Mouse (Mus musculus) heart, embryonic 13.5 days (tissue): ENCODE results near the gene Kmt5a. TPM values are rescaled to one million over a fixed set of nuclear protein-coding genes. Genes with fewer than 3 reads are reported as not detected.

Experiments
- ATAC-seq: fragments of 200-750 bp; cut with Nextera tagmentation; 2 replicates; pipeline ENCODE4 v1.8.0; 2017; ENCODE audit warnings: moderate TSS enrichment; ENCODE audit not compliant: insufficient number of reproducible peaks, low FRiP score, low TSS enrichment; ENCODE audit errors: extremely low read depth
- H3K27ac ChIP-seq: fragments of 300-500 bp; sonication (generic); replicated peaks from 2 replicates; pipeline ENCODE4 v1.5.1; 2015; ENCODE audit warnings: moderate library complexity, mild to moderate bottlenecking, inconsistent platforms
- H3K27me3 ChIP-seq: fragments of 300-500 bp; sonication (generic); replicated peaks from 2 replicates; pipeline ENCODE4 v1.6.1; 2015; ENCODE audit warnings: mild to moderate bottlenecking, inconsistent platforms
- H3K36me3 ChIP-seq: fragments of 300-500 bp; sonication (generic); 2 replicates; pipeline ENCODE4 v1.6.1; 2015; ENCODE audit warnings: mild to moderate bottlenecking, inconsistent platforms
- H3K4me1 ChIP-seq: fragments of 300-500 bp; sonication (generic); 2 replicates; pipeline ENCODE4 v1.6.1; 2015; ENCODE audit warnings: inconsistent platforms
- H3K4me2 ChIP-seq: fragments of 300-500 bp; sonication (generic); 2 replicates; pipeline ENCODE4 v1.6.1; 2015; ENCODE audit warnings: inconsistent platforms, mild to moderate bottlenecking, moderate library complexity
- H3K4me3 ChIP-seq: fragments of 300-500 bp; sonication (generic); 2 replicates; pipeline ENCODE4 v1.5.1; 2015; ENCODE audit warnings: moderate library complexity, mild to moderate bottlenecking, inconsistent platforms
- H3K9ac ChIP-seq: fragments of 300-500 bp; sonication (generic); 2 replicates; pipeline ENCODE4 v1.6.1; 2015; ENCODE audit warnings: inconsistent platforms, mild to moderate bottlenecking, moderate library complexity
- H3K9me3 ChIP-seq: fragments of 300-500 bp; sonication (generic); 2 replicates; pipeline ENCODE4 v1.6.1; 2016; ENCODE audit warnings: inconsistent platforms
- WGBS: fragments of 180-500 bp; shearing (Covaris S2); methylation state at CpG from one replicate; pipeline ENCODE4 v1.1.7; 2015; ENCODE audit warnings: mixed read lengths; 5-methylcytosine and 5-hydroxymethylcytosine counted together
- polyA plus RNA-seq: library from polyadenylated mRNA; unstranded; fragments of >200 nt; fragmentation: Nextera tagmentation; extraction: Ambion mirVana; gene quantifications from 2 replicates; pipeline ENCODE4 v1.2.1, GENCODE M21; 2015

Gene Kmt5a
- polyA plus RNA-seq = 26.7 and 34.4 TPM in 2 replicates

DNA sequence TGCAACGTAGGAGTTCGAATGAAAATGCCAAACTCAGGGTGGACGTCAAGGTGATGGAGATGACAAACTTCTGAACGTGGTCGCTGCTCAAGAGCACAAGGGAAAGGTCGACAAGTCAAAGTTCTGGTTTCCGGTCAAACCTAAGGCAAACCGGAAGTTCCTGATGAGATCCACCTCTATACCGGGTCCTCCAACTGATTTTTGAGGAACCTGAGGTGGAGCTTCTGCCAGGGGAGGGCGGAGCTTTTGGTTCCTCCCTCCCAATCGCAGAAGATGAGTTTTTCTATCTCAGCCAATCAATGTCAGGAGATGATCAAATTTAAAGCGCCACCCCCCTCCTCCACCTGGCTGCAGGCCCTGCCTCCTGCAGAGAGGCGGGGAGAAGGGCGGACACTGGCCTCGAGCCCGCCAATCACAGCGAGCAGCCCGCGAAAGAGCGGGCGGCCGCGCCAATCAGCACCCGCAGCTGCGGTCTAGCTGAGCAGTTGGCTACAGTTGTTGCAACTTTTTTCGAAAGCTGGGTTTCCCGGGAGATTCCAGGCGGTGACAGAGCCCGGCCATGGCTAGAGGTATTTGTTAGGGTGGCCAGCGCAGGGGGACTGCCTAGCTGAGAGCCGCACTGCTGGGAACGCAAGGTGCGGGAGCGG lies at the start of gene Kmt5a:
Gene Kmt5a (plus strand): TSS at position 484 of the 647 bp plus-strand sequence.
- H3K4me3 ChIP-seq = peak within 1 kb of the TSS; percentile 82
- H3K27me3 ChIP-seq = no peaks in the 10 kb centered on the region
- under 1% methylated on average over 34 of the region's 34 CpGs for WGBS
- peak within 1 kb of the TSS; percentile 96 for H3K27ac ChIP-seq
- H3K4me2 ChIP-seq = peak within 1 kb of the TSS; percentile 98
- H3K36me3 ChIP-seq = no peaks in the 10 kb centered on the region
- peak within 1 kb of the TSS; percentile 91 for H3K9ac ChIP-seq
- H3K9me3 ChIP-seq = no peaks in the 10 kb centered on the region
- peak; percentile 95 for ATAC-seq
- H3K4me1 ChIP-seq = peaks cover 24% of the 10 kb centered on the region

DNA sequence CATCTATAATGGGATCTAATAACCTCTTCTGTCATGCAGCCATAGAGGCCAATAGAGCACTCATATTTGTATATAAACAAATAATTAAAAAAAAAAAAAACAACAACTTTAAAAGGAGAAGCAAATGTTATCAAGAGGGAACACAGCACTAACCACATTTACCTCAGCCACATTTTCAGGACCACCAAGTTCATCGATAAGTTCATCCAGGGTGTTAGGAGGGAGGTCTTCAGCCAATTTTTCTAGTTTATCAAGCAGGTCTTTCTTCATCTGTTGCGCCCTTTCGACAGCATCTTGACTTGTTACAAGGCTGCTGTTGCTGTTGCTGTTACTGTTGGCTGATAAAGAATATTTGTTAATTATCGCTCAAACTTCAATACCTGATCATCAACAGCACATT lies 47.3 kb upstream of the Kmt5a start:
- no peak overlapping the region for H3K4me2 ChIP-seq
- no peak overlapping the region for H3K27ac ChIP-seq
- 96% methylated on average over 4 of the region's 4 CpGs for WGBS
- H3K9ac ChIP-seq = no peak overlapping the region
- no peaks in the 10 kb centered on the region for H3K4me1 ChIP-seq
- H3K4me3 ChIP-seq = no peak overlapping the region
- peaks cover 93% of the 10 kb centered on the region for H3K36me3 ChIP-seq
- ATAC-seq = no peak
- no peaks in the 10 kb centered on the region for H3K27me3 ChIP-seq
- H3K9me3 ChIP-seq = no peaks in the 10 kb centered on the region

DNA sequence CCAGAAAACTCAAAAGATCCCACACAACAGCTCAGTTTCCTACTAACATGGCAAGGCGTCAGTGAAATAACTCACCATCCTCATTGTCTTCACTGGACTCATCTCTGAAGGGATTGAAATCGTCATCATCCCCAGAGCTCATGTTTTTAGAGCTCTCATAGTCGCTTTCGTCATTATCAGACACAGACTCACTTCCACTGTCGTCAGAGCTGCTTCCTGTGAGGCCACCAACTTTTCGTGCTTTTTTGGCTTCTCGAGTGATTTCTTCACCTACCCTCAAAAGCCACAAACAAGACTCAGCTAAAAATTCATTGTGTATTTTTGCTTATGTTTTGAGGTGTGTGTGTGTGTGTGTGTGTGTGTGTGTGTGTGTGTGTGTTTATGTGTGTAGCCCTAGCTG lies 46.0 kb upstream of the Kmt5a start:
- no peak for ATAC-seq
- peaks cover 94% of the 10 kb centered on the region for H3K36me3 ChIP-seq
- no peak overlapping the region for H3K9ac ChIP-seq
- no peaks in the 10 kb centered on the region for H3K27me3 ChIP-seq
- H3K27ac ChIP-seq = no peak overlapping the region
- no peaks in the 10 kb centered on the region for H3K9me3 ChIP-seq
- no peak overlapping the region for H3K4me3 ChIP-seq
- H3K4me1 ChIP-seq = no peaks in the 10 kb centered on the region
- WGBS = 76% methylated on average over 7 of the region's 7 CpGs
- H3K4me2 ChIP-seq = no peak overlapping the region

DNA sequence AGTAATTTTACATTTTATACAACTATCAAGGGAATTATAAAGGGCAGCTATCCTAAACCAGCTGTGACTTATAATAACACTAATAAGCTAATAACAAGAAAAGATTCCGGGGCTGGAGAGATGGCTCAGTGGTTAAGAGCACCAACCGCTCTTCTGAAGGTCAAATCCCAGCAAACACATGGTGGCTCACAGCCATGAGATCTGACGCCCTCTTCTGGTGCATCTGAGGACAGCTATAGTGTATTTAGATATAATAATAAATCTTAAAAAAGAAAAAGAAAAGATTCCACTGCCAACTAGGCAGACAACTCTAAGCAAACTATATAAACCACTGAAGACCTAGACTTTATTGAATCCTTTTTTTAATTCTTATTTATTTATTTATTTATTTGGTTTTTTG lies 28.9 kb upstream of the Kmt5a start:
- Histone ChIP-seq H3K9me3 (no peaks in the 10 kb centered on the region), H3K36me3 (peaks cover 79% of the 10 kb centered on the region), H3K4me3 (no peak overlapping the region), H3K4me2 (no peak overlapping the region), H3K27ac (no peak overlapping the region), H3K4me1 (no peaks in the 10 kb centered on the region), H3K9ac (no peak overlapping the region), H3K27me3 (no peaks in the 10 kb centered on the region)
- WGBS = 77% methylated on average over 3 of the region's 3 CpGs
- no peak for ATAC-seq

DNA sequence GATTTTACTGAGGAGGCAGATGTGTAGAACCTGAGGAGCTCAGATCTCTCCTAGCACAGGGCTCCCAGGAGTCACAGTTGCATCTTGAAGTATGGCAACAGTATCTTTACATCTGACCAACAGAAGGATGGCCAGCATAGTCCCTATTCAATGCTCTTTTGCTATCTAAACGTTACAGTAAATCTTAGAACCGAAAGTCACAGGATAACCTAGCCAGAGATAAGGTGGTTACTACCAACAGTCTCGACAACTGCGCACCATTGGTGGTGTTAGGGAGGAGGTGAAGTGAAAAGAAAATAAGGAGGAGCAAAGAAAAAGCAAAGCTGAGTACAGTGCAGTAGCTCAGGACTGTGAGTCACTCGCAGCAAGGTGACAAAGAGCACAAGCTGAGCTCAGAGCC lies 27.6 kb upstream of the Kmt5a start:
- ATAC-seq = no peak
- Histone ChIP-seq H3K27ac (no peak overlapping the region), H3K9ac (no peak overlapping the region), H3K36me3 (peaks cover 66% of the 10 kb centered on the region), H3K4me2 (no peak overlapping the region), H3K27me3 (no peaks in the 10 kb centered on the region), H3K9me3 (no peaks in the 10 kb centered on the region), H3K4me1 (peaks cover 3% of the 10 kb centered on the region; the same call in 1 of the 2 replicates), H3K4me3 (no peak overlapping the region)
- WGBS = 78% methylated on average over 5 of the region's 5 CpGs

DNA sequence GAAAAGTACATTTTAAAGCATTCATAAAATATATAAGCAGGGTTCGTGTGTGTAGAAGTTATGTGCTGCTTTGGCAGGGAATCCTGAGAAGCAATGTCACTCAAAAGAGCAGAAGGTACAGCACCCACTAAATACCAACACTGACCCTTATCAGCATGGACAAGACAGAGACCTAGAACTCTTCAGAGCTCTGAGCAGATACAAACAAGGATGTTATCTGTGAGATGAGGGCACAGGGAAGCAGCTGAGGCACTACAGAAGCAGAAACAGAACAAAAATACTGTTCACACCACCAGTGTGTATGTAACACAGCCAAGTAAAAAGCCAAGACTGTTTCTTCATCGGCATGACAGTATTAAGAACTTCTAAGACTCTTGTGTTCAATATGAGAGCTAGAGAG lies 20.8 kb upstream of the Kmt5a start:
- Histone ChIP-seq H3K4me3 (no peak overlapping the region), H3K4me2 (no peak overlapping the region), H3K36me3 (peaks cover 40% of the 10 kb centered on the region), H3K4me1 (peaks cover 18% of the 10 kb centered on the region), H3K9me3 (no peaks in the 10 kb centered on the region), H3K9ac (no peak overlapping the region), H3K27ac (no peak overlapping the region), H3K27me3 (no peaks in the 10 kb centered on the region)
- 81% methylated on average over 2 of the region's 2 CpGs for WGBS
- ATAC-seq = no peak

DNA sequence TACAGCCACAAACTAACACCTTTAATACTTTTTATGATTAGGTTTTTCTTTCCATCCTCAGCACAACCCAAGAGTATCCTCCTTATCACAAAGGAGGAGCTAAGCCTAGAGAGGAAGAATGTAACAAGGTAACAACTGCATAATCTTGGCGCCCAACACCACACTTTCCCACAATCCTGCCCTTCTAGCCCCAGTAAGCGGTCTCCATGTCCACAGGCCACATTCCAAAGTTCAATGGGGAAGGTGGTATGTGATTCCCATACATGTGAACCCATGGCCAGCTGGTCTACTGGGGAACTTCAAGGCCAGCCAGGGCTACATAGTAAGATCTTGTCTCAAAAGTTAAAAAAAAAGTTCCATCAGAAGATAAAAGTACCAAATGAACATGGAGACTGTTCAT lies 17.9 kb upstream of the Kmt5a start:
- Histone ChIP-seq H3K36me3 (peaks cover 33% of the 10 kb centered on the region), H3K4me3 (no peak overlapping the region), H3K9me3 (no peaks in the 10 kb centered on the region), H3K4me1 (peaks cover 21% of the 10 kb centered on the region), H3K4me2 (no peak overlapping the region), H3K27ac (no peak overlapping the region), H3K27me3 (no peaks in the 10 kb centered on the region), H3K9ac (no peak overlapping the region)
- 72% methylated on average over 2 of the region's 2 CpGs for WGBS
- no peak for ATAC-seq

DNA sequence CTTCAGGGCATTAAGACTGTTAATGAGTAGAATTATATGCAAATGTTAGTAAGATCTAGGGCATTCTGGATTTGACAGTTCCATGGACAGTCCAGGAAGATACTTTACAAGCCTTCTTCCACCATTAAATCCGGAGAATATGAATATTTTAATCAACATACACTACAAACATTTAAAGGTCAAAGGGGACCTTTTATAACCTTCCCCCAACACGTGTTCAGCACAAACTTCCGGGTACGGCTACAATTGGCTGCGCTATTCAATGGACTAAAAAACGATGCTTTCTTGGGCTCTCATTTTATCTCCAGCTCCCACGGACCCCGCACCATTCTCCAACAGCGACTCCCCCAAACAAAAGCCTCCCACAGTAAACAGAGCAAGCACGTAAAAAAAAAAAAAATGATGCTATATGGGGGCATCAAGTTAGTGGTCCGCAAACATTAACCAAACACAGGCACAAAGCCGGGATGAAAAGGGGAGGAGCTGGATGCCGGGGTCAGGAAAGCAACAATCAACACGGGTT lies 15.5 kb upstream of the Kmt5a start:
- Histone ChIP-seq H3K36me3 (peaks cover 16% of the 10 kb centered on the region), H3K4me3 (peak overlapping the region; percentile 82), H3K4me2 (peak overlapping the region; percentile 89), H3K9ac (peak overlapping the region; percentile 92), H3K4me1 (peaks cover 17% of the 10 kb centered on the region), H3K9me3 (no peaks in the 10 kb centered on the region), H3K27ac (peak overlapping the region; percentile 92), H3K27me3 (no peaks in the 10 kb centered on the region)
- WGBS = 2% methylated on average over 14 of the region's 14 CpGs
- no peak for ATAC-seq

DNA sequence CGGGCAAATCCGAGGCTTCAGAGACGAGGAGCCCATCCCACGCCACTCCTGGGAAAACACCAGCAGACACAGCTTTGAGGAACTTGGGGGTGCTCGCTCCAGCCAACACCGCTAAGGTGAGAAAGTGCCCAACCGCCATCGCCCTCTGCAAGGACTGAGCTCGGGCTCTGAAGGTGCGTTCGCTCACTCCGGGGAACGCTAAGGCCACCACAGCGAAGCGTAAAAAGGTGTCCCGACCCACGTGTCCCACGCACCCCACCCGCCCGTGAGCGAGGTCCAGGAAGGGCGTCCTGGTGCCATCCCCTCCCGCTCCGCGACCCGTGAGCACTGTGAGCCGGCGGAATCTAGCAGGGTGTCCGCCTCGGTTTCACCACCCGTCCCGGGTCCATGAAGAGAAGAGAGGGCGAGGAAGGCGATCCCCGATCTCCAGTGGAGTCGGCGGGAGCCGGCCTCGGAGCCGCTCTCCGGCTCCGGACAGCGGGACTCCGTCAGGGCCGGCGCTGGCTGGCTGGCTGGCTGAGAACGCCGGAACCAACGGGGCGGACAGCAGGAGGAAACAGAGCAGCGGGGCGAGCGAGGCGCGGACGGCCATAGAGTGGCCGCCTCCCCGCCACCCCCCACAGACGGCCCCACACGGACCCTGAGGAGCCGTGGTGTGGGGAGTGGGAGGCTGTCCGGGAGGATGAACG lies 14.9 kb upstream of the Kmt5a start:
- H3K4me2 ChIP-seq = peak overlapping the region; percentile 89
- H3K9me3 ChIP-seq = no peaks in the 10 kb centered on the region
- peak overlapping the region; percentile 92 for H3K9ac ChIP-seq
- 0% methylated on average over 62 of the region's 63 CpGs for WGBS
- H3K4me3 ChIP-seq = peak overlapping the region; percentile 82
- peaks cover 14% of the 10 kb centered on the region for H3K4me1 ChIP-seq
- peak overlapping the region; percentile 92 for H3K27ac ChIP-seq
- ATAC-seq = peak; percentile 25; the same call in 1 of the 2 replicates
- no peaks in the 10 kb centered on the region for H3K27me3 ChIP-seq
- H3K36me3 ChIP-seq = peaks cover 10% of the 10 kb centered on the region

DNA sequence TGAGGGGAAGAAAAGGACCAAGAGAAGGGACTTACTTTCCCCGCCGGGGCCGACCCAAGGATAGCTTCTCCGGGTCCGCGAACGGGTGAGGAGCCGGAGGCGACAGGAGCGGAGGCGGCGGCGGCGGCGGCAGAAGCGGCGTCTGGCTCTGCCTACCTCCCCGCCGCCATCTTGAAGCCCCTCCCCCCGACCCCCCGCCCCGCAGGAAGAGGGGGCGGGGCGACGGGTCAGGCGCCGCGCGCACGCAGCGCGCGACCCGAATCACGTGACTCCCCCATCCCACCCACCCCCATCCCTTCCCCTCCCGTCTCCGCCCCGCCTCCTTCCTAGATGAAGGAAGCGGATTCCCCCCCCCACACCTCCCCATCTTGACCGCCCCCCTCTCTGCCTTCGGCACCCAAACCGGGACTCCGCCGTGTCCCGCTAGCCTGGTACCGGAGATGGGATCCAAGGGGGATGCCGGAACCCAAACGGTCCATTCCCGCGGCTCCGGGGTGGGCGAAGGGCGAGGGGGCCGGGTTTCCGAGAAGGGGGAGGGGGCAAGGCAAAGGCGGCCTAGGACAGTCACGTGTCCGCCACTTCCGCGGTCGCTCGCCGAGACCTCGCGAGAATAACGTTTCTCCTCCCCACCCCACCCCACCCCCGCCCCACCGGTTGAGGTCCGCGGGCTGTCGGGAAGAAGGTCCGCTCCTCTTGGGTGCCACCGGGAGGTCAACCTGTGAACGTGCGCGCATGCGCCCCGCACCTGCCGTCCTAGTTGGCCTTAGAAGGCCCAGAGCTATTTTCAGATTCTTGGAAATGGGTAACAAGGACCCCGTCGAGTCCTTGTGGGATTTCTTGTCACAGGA lies 14.1 kb upstream of the Kmt5a start, which contains the start of gene Sbno1:
Gene Sbno1 (minus strand): TSS at position 590 of the 848 bp plus-strand sequence.
- H3K4me3 ChIP-seq = peak within 1 kb of the TSS; percentile 82
- under 1% methylated on average over 47 of the region's 81 CpGs for WGBS
- peak within 1 kb of the TSS; percentile 89 for H3K4me2 ChIP-seq
- ATAC-seq = peak; percentile 92
- H3K4me1 ChIP-seq = peaks cover 14% of the 10 kb centered on the region
- H3K9ac ChIP-seq = peak within 1 kb of the TSS; percentile 92
- peak within 1 kb of the TSS; percentile 92 for H3K27ac ChIP-seq
- no peaks in the 10 kb centered on the region for H3K9me3 ChIP-seq
- no peaks in the 10 kb centered on the region for H3K27me3 ChIP-seq
- peaks cover 7% of the 10 kb centered on the region for H3K36me3 ChIP-seq

DNA sequence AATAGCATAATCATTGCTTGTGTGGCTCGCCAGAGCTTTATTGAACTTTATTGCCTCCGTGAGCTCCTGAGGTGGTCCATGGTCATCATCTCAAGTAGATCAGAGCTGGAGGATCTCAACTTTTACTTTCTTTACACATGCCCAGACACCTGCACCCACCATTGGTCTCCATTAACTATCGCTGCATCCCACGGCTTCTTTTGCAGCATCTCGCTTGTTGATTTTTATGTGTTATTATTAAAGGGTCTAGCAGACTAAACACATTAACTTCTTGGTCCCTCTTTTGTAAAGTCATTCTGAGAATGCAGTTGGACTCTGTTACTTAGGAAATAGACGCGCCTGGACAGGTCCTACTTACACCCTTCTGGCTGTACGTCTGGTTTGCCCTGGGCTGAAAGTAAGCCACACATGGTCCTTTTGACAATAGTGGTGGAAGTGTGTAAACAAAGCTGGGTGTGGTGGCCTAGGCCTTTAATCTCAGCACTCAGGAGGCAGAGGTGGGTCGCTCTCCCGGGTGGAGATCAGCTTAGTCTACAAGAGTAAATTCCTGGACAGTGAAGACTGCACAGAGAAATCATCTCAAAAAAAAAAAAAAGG lies 13.2 kb upstream of the Kmt5a start:
- peak overlapping the region; percentile 65 for H3K4me2 ChIP-seq
- peak overlapping the region; percentile 92 for H3K27ac ChIP-seq
- peaks cover 7% of the 10 kb centered on the region for H3K36me3 ChIP-seq
- ATAC-seq = no peak
- 89% methylated on average over 10 of the region's 10 CpGs for WGBS
- peaks cover 14% of the 10 kb centered on the region for H3K4me1 ChIP-seq
- no peaks in the 10 kb centered on the region for H3K9me3 ChIP-seq
- no peaks in the 10 kb centered on the region for H3K27me3 ChIP-seq
- H3K4me3 ChIP-seq = peak overlapping the region; percentile 82
- H3K9ac ChIP-seq = peak overlapping the region; percentile 92; the same call in 1 of the 2 replicates
